Mouse (Mus musculus) C2C12 (cell line): ENCODE data around the gene Atp7a.

Source experiments
- CEBPB ChIP-seq: IDR thresholded peaks from one replicate; pipeline ENCODE4 v1.6.1; 2011; ENCODE audit warnings: low read depth, mild to moderate bottlenecking, control low read depth, moderate library complexity
- CTCF ChIP-seq: IDR thresholded peaks from one replicate; pipeline ENCODE4 v1.5.1; 2011; ENCODE audit not compliant: control insufficient read depth, insufficient read depth, insufficient read length
- FOSL1 ChIP-seq: IDR thresholded peaks from one replicate; pipeline ENCODE4 v1.8.0; 2011; ENCODE audit warnings: mild to moderate bottlenecking, low read length; ENCODE audit not compliant: poor library complexity, insufficient read depth, severe bottlenecking
- MAX ChIP-seq: IDR thresholded peaks from one replicate; pipeline ENCODE4 v1.6.1; 2011; ENCODE audit warnings: mild to moderate bottlenecking, control low read depth
- MYOD1 ChIP-seq: IDR thresholded peaks from one replicate; pipeline ENCODE4 v1.6.1; 2011; ENCODE audit warnings: low read depth; ENCODE audit not compliant: control insufficient read depth, insufficient read length
- MYOG ChIP-seq: IDR thresholded peaks from one replicate; pipeline ENCODE4 v1.6.1; 2011; ENCODE audit not compliant: control insufficient read depth, insufficient read length; ENCODE audit errors: extremely low read depth
- USF1 ChIP-seq: IDR thresholded peaks from one replicate; pipeline ENCODE4 v1.6.1; 2011; ENCODE audit warnings: low read depth, mild to moderate bottlenecking, control low read depth, moderate library complexity

DNA sequence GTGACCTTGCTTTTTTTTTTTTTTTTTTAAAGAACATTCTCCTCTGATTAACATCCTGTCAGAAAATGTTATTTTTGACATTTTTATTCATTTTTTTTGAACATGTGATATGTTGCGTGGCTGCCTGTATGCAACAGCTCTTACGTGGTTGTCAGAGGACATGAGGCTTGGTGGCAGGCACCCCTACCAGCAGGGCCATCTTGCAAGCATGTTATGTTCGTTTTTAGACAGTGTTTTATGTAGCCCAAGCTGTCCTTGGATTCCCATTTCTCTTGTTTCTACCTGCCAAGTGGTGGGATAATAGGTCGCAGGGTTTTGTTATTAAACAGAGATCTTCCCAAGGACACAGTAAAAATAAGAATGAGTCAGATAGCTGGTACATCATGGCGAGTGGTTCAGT is 3.1 kb downstream of the Atp7a start:
- TF ChIP-seq MAX: no peak
- no peak for TF ChIP-seq CTCF
- TF ChIP-seq MYOG: no peak
- no peak for TF ChIP-seq MYOD1
- no peak for TF ChIP-seq USF1
- no peak for TF ChIP-seq FOSL1
- no peak for TF ChIP-seq CEBPB
